Mouse (Mus musculus) cortical plate, adult 2 months (tissue): ENCODE results near the gene Ranbp9.

Experiments used
- CTCF ChIP-seq: fragments of 200-500 bp; IDR thresholded peaks from 2 replicates; pipeline ENCODE4 v1.5.1; 2011; ENCODE audit warnings: mild to moderate bottlenecking, control low read depth, low read length; ENCODE audit not compliant: insufficient read depth; ENCODE audit errors: extremely low read depth
- POLR2A ChIP-seq: fragments of 200-500 bp; IDR thresholded peaks from 2 replicates; pipeline ENCODE4 v1.6.1; 2011; ENCODE audit warnings: mild to moderate bottlenecking, low read length, control low read depth; ENCODE audit not compliant: insufficient read depth; ENCODE audit errors: extremely low read depth

GRCm38 (mm10) chr13:43517371-43517770, 36.3 kb upstream of the Ranbp9 start:
- TF ChIP-seq CTCF = no peak
- no peak for TF ChIP-seq POLR2A
